Mouse (Mus musculus): Measurements from ENCODE around the gene Rab13. TPM values are rescaled to one million over a fixed set of nuclear protein-coding genes. Genes with fewer than 3 reads are reported as not detected.

The Rab13 gene
- total and polyA plus RNA-seq, 2 experiments from 2014 or later, result 3.9 to 18.5 TPM

DNA sequence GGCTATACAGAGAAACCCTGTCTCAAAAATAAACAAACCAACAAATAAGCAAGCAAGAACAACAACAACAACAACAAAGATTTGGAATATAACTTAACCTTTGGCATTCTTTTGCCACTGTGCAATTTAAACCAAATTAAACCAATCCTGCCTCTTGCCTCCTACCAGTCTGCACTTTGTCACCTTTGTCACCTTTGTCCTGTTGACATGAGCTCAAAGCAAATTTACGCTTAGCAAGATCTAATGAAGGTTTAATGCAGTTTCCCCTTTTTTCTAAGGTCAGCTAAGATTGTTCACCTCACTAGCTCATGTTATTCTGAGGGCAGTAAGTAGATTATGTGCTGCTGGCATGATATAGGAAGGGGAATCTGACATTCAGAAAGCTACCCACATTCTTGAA, 15.9 kb upstream of the Rab13 start:
- no peak for TF ChIP-seq CTCF (IDR thresholded peaks at IDR 0.05)
- H3K9me3 ChIP-seq (ENCODE audit: low read length), result no peaks in the 10 kb centered on the region
- ATAC-seq (ENCODE audit: low FRiP score) (no peak), DNase-seq (ENCODE audit: low spot score) (no peak)
- H3K9ac ChIP-seq (replicated peaks; ENCODE audit: low read length, poor library complexity, severe bottlenecking), result no peak overlapping the region
- H3K4me2 ChIP-seq (ENCODE audit: low read depth, low read length, poor library complexity, severe bottlenecking), result no peak overlapping the region
- H3K27me3 ChIP-seq (ENCODE audit: insufficient read depth, low read length), result no peaks in the 10 kb centered on the region
- H3K27ac ChIP-seq (ENCODE audit: low read depth, low read length), result no peak overlapping the region
- no peaks in the 10 kb centered on the region for H3K4me1 ChIP-seq (ENCODE audit: insufficient read depth, low read length)
- WGBS, result 91% methylated on average over 1 of the region's 1 CpGs
- H3K36me3 ChIP-seq (ENCODE audit: insufficient read depth, low read length), result no peaks in the 10 kb centered on the region
- H3K4me3 ChIP-seq (ENCODE audit: low read depth, low read length), result no peak overlapping the region

DNA sequence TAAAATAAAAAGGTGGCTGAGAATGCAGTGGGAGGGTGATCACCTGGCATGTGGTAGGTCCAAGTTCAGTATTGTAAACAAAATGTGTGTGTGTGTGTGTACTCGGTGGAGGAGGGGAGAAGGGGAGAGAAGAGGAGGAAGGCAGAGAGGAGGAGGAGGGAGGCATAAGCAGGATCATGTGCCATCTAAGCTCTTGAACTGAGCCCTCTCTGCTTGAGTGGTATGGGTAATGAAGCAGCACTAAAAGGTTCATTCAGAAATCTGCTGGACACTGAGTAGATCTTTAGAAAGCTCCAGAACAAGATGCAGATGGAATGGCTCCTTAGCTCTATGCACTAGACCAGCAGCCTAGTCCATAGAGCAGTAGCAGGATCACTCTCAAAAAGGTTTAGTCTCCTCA, 10.6 kb upstream of the Rab13 start:
- no peak for ATAC-seq (ENCODE audit: low FRiP score)
- H3K27me3 ChIP-seq (ENCODE audit: insufficient read depth, low read length), result no peaks in the 10 kb centered on the region
- 88% methylated on average over 1 of the region's 1 CpGs for WGBS
- H3K4me1 ChIP-seq (ENCODE audit: insufficient read depth, low read length), result no peaks in the 10 kb centered on the region
- no peak overlapping the region for H3K4me3 ChIP-seq (ENCODE audit: low read depth, low read length)
- H3K27ac ChIP-seq (ENCODE audit: low read depth, low read length), result no peak overlapping the region
- no peak overlapping the region for H3K9ac ChIP-seq (replicated peaks; ENCODE audit: low read length, poor library complexity, severe bottlenecking)
- H3K4me2 ChIP-seq (ENCODE audit: low read depth, low read length, poor library complexity, severe bottlenecking), result no peak overlapping the region
- H3K9me3 ChIP-seq (ENCODE audit: low read length), result no peaks in the 10 kb centered on the region
- no peak for TF ChIP-seq CTCF (IDR thresholded peaks at IDR 0.05)
- no peak for DNase-seq (ENCODE audit: low spot score)
- 0 out of 2 replicates have a peak, but pooled peaks cover 3% of the 10 kb centered on the region for H3K36me3 ChIP-seq (ENCODE audit: insufficient read depth, low read length)

DNA sequence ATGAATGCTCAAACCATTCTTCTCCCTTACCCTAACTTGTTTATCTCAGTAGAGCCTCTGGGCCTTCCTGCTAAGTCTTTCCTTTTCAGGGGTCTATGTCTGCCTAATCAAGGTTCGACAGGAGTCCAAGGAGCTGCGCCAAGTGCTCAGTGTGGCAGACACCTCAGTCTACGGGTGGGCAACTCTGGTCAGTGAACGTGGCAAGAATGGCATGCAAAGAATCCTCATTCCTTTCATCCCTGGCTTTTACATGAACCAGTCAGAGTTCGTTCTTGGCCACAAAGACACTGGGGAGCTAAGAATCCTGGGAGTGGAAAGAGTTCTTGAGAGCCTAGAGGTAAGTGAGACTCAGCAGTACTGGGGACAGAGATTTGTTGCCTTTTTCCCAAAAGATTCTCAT, 9.9 kb upstream of the Rab13 start:
- Histone ChIP-seq H3K27me3 (ENCODE audit: insufficient read depth, low read length) (no peaks in the 10 kb centered on the region), H3K9ac (replicated peaks; ENCODE audit: low read length, poor library complexity, severe bottlenecking) (no peak overlapping the region), H3K4me3 (ENCODE audit: low read depth, low read length) (no peak overlapping the region), H3K9me3 (ENCODE audit: low read length) (no peaks in the 10 kb centered on the region), H3K4me2 (ENCODE audit: low read depth, low read length, poor library complexity, severe bottlenecking) (no peak overlapping the region), H3K36me3 (ENCODE audit: insufficient read depth, low read length) (peaks cover 8% of the 10 kb centered on the region; the same call in 1 of the 2 replicates), H3K27ac (ENCODE audit: low read depth, low read length) (no peak overlapping the region), H3K4me1 (ENCODE audit: insufficient read depth, low read length) (no peaks in the 10 kb centered on the region)
- 80% methylated on average over 5 of the region's 5 CpGs for WGBS
- no peak for TF ChIP-seq CTCF (IDR thresholded peaks at IDR 0.05)
- no peak for DNase-seq (ENCODE audit: low spot score)
- no peak for ATAC-seq (ENCODE audit: low FRiP score)

DNA sequence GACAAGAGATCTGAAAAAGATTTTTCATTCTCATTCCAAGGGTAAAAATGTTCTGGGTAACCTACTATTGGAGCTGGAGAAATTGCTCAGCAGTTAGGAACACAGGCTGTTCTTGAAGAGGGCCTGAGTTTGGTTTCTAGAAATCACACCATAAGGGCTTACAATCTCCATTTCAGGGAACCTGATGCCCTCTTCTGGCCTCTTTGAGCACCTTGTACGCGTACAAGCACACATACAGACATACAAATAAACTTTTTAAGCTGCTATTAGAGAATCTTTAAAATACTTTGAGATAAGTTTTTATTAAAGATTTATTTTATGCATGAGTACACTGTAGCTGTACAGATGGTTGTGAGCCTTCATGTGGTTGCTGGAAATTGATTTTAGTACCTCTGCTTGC, 8.9 kb upstream of the Rab13 start:
- Histone ChIP-seq H3K4me2 (ENCODE audit: low read depth, low read length, poor library complexity, severe bottlenecking) (no peak overlapping the region), H3K9ac (replicated peaks; ENCODE audit: low read length, poor library complexity, severe bottlenecking) (no peak overlapping the region), H3K9me3 (ENCODE audit: low read length) (no peaks in the 10 kb centered on the region), H3K4me1 (ENCODE audit: insufficient read depth, low read length) (no peaks in the 10 kb centered on the region), H3K27me3 (ENCODE audit: insufficient read depth, low read length) (no peaks in the 10 kb centered on the region), H3K27ac (ENCODE audit: low read depth, low read length) (no peak overlapping the region), H3K36me3 (ENCODE audit: insufficient read depth, low read length) (peaks cover 13% of the 10 kb centered on the region; the same call in 1 of the 2 replicates), H3K4me3 (ENCODE audit: low read depth, low read length) (no peak overlapping the region)
- 91% methylated on average over 2 of the region's 2 CpGs for WGBS
- no peak for TF ChIP-seq CTCF (IDR thresholded peaks at IDR 0.05)
- no peak for DNase-seq (ENCODE audit: low spot score)
- no peak for ATAC-seq (ENCODE audit: low FRiP score)

DNA sequence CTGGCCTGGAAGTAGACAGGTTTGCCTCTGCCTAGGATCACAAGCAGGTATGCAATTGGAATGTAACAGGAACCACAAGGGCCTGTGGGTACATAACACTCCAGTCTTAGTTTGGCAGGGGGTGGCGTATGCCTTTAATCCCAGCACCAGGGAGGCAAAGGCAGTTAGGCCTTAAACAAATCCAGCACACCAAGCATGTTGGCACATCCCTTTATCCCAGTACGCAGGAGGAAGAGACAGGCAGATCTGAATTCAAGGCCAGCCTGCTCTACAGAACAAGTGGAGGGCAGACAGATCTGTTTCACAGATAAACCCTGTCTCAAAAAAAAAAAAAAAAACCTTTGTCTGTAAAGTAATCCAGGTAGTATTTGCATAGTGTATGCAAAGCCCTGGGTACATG, 4.8 kb upstream of the Rab13 start:
- 86% methylated on average over 2 of the region's 2 CpGs for WGBS
- no peak overlapping the region for H3K9ac ChIP-seq (replicated peaks; ENCODE audit: low read length, poor library complexity, severe bottlenecking)
- DNase-seq (ENCODE audit: low spot score) (no peak), ATAC-seq (ENCODE audit: low FRiP score) (no peak)
- H3K4me3 ChIP-seq (ENCODE audit: low read depth, low read length), result no peak overlapping the region
- no peak for TF ChIP-seq CTCF (IDR thresholded peaks at IDR 0.05)
- H3K4me1 ChIP-seq (ENCODE audit: insufficient read depth, low read length), result no peaks in the 10 kb centered on the region
- no peaks in the 10 kb centered on the region for H3K9me3 ChIP-seq (ENCODE audit: low read length)
- H3K36me3 ChIP-seq (ENCODE audit: insufficient read depth, low read length), result peaks cover 19% of the 10 kb centered on the region; the same call in 1 of the 2 replicates
- no peak overlapping the region for H3K27ac ChIP-seq (ENCODE audit: low read depth, low read length)
- H3K4me2 ChIP-seq (ENCODE audit: low read depth, low read length, poor library complexity, severe bottlenecking), result no peak overlapping the region
- H3K27me3 ChIP-seq (ENCODE audit: insufficient read depth, low read length), result no peaks in the 10 kb centered on the region

DNA sequence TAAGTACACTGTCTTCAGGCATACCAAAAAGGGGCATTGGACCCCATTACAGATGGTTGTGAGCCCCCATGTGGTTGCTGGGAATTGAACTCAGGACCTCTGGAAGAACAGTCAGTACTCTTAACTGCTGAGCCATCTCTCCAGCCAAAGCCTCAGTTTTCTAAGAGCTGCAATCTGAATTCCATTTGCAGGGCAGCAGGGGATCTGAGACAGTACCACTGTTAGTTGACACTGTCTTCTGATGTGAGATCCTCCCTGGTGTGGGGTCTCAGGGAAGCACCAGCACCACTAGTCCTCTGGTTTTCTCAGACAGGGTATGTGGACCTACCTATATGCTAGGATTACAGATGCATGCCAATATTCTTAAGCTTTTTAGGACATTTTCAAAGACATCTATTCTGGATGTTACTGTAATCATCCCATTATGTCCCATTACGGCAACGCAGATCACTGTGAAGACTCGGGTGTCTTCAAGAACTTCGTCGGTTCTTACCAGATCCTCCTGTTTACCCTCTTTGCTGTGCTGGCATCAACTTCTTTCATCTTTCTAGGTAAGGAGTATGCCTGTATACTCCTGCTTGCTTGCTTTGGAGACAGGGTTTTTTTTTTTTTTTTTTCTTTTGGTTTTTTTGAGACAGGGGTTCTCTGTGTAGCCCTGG, 3.5 kb upstream of the Rab13 start:
- TF ChIP-seq CTCF (IDR thresholded peaks at IDR 0.05), result no peak
- ATAC-seq (ENCODE audit: low FRiP score) (no peak), DNase-seq (ENCODE audit: low spot score) (no peak)
- no peaks in the 10 kb centered on the region for H3K4me1 ChIP-seq (ENCODE audit: insufficient read depth, low read length)
- no peak overlapping the region for H3K27ac ChIP-seq (ENCODE audit: low read depth, low read length)
- no peaks in the 10 kb centered on the region for H3K9me3 ChIP-seq (ENCODE audit: low read length)
- WGBS, result 98% methylated on average over 5 of the region's 5 CpGs
- H3K4me3 ChIP-seq (ENCODE audit: low read depth, low read length), result no peak overlapping the region
- H3K36me3 ChIP-seq (ENCODE audit: insufficient read depth, low read length), result peaks cover 19% of the 10 kb centered on the region; the same call in 1 of the 2 replicates
- H3K9ac ChIP-seq (replicated peaks; ENCODE audit: low read length, poor library complexity, severe bottlenecking), result no peak overlapping the region
- H3K4me2 ChIP-seq (ENCODE audit: low read depth, low read length, poor library complexity, severe bottlenecking), result no peak overlapping the region
- H3K27me3 ChIP-seq (ENCODE audit: insufficient read depth, low read length), result no peaks in the 10 kb centered on the region
